12 mouse cellular contexts compared by ENCODE assay signal in the genomic region with DNA sequence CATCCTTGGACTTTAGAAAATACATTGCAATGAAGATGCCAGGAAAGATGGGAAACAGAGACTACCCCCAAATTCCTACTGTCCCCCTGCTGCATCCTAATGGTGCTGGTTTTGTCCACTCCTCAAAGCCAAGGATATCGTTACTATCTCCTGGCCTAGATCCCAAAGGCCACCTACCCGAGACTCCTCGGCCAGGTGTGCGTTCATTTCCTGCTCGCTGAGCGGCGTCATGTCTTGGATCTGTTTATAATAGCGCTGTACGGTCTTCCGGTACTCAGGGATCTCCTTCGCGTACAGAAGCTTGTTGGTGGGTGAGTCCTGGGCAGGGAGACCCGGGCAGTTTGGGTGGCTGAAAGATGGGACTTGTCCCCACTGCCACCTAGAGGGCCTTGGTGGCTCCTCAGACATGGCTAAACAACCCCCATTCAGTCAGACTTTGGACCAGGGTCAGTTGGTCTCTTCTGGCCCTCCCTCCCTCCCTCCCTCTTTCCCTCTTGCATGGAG. TPM values are rescaled to one million over a fixed set of nuclear protein-coding genes. Genes with fewer than 3 reads are reported as not detected.
DNase-seq lines count a peak whose midpoint lies in the region; ATAC-seq and TF ChIP-seq lines count a peak whose summit lies in the region.
"Had no signal": no experiment of that assay in that cellular context is flagged by ENCODE, and none has a peak within 500 bp of the region (broad histone marks: within the 10 kb centered on the region; RNA-seq: fewer than 3 reads in every experiment).

No protein-coding gene starts in this region.

- H3K27me3 ChIP-seq in kidney, adult 2 months (replicated peaks; ENCODE audit: control insufficient read depth, insufficient read depth, low read length), result no peaks in the 10 kb centered on the region
- no peaks in the 10 kb centered on the region for H3K27me3 ChIP-seq in CH12.LX (replicated peaks)
- no peaks in the 10 kb centered on the region for H3K27me3 ChIP-seq in forebrain, postnatal 0 days (ENCODE audit: insufficient read depth, low read length)

- H3K4me1 ChIP-seq in kidney, adult 2 months (ENCODE audit: control insufficient read depth, insufficient read depth, low read length), result peaks cover 18% of the 10 kb centered on the region
- H3K4me1 ChIP-seq in CH12.LX (ENCODE audit: control insufficient read depth in 1 of 2, insufficient read depth in 2 of 2), result peaks cover 13 to 59% of the 10 kb centered on the region in 2 experiments
- peaks cover 20% of the 10 kb centered on the region; the same call in 1 of the 2 replicates for H3K4me1 ChIP-seq in forebrain, postnatal 0 days (ENCODE audit: insufficient read depth)

- 56% methylated on average over 13 of the region's 13 CpGs for WGBS in kidney, adult 2 months
- 74% methylated on average over 13 of the region's 13 CpGs for WGBS in forebrain, postnatal 0 days

- no peak; the same call in 1 of the 2 replicates for ATAC-seq in forebrain, postnatal 0 days

- DNase-seq in cerebellum, adult 9-10 months, result peak; percentile 65
- DNase-seq in cerebellum, postnatal 36 days, result no peak
- DNase-seq in kidney, adult 2 months, result no peak
- no peak for DNase-seq in kidney, postnatal 14 days
- DNase-seq in CH12.LX (ENCODE audit: extremely low read depth), result no peak
- no peak for DNase-seq in forebrain, postnatal 0 days
- no peak for DNase-seq in frontal cortex, postnatal 10 days (ENCODE audit: low spot score in 2 of 2)
- DNase-seq in layer of hippocampus, postnatal 25 days (ENCODE audit: extremely low spot score in 1 of 2, low spot score in 1 of 2), result no peak
- DNase-seq: right cerebral cortex, adult 18-20 months had no signal

- H3K4me2 ChIP-seq in CH12.LX (ENCODE audit: insufficient read depth, low read depth, poor library complexity, severe bottlenecking), result no peak overlapping the region
- H3K4me2 ChIP-seq in forebrain, postnatal 0 days (ENCODE audit: low read depth), result no peak overlapping the region

- peak overlapping the region; percentile 12; the same call in 1 of the 2 replicates for H3K4me3 ChIP-seq in kidney, adult 2 months (ENCODE audit: insufficient read depth, low read depth, low read length)
- H3K4me3 ChIP-seq in CH12.LX (replicated peaks in 1 of 3; ENCODE audit: low read depth in 2 of 3, low read length in 2 of 3, poor library complexity in 1 of 3), result no peak overlapping the region
- no peak overlapping the region for H3K4me3 ChIP-seq in forebrain, postnatal 0 days (ENCODE audit: low read depth, low read length)

- TF ChIP-seq CTCF in kidney, adult 2 months (conservative IDR thresholded peaks at IDR 0.05; ENCODE audit: insufficient read depth, insufficient read length, low read depth, low read length), result peak; percentile 31; the same call in 1 of the 2 replicates
- peak in 1 of 2 experiments; percentile 45; a peak in 2 of 4 replicates for TF ChIP-seq CTCF in CH12.LX (conservative IDR thresholded peaks at IDR 0.05 in 1 of 2, IDR thresholded peaks at IDR 0.05 in 1 of 2; ENCODE audit: low read depth in 2 of 2, low read length in 2 of 2)
- TF ChIP-seq CTCF in forebrain, postnatal 0 days (IDR thresholded peaks at IDR 0.05; ENCODE audit: low read depth), result peak; percentile 38

- TF ChIP-seq POLR2A in kidney, adult 2 months (IDR thresholded peaks at IDR 0.05; ENCODE audit: low read depth, low read length), result no peak
- TF ChIP-seq POLR2A in CH12.LX (IDR thresholded peaks at IDR 0.05; ENCODE audit: low read depth, low read length), result no peak

- peaks cover 3% of the 10 kb centered on the region for H3K9me3 ChIP-seq in CH12.LX (replicated peaks; ENCODE audit: low read length)
- H3K9me3 ChIP-seq in forebrain, postnatal 0 days (ENCODE audit: low read length), result 0 out of 2 replicates have a peak, but pooled peaks cover 2% of the 10 kb centered on the region

- TF ChIP-seq EP300 in CH12.LX (IDR thresholded peaks at IDR 0.05; ENCODE audit: low read length), result no peak

- H3K9ac ChIP-seq in CH12.LX (ENCODE audit: insufficient read depth, low read depth), result no peak overlapping the region
- no peak overlapping the region for H3K9ac ChIP-seq in forebrain, postnatal 0 days

- peak; percentile 43 for TF ChIP-seq RAD21 in CH12.LX (IDR thresholded peaks at IDR 0.05; ENCODE audit: low read depth, low read length)

- peak overlapping the region; percentile 24; the same call in 1 of the 2 replicates for H3K27ac ChIP-seq in kidney, adult 2 months (ENCODE audit: insufficient read depth, low read depth, low read length)
- H3K27ac ChIP-seq in CH12.LX (ENCODE audit: insufficient read depth, low read depth), result no peak overlapping the region
- no peak overlapping the region for H3K27ac ChIP-seq in forebrain, postnatal 0 days (ENCODE audit: low read depth, low read length)
- H3K27ac ChIP-seq: macrophage had no signal

- in situ Hi-C loops in CH12.LX (cut with MboI; ENCODE audit: low pct_ligation_motif_present, low pct_unique_long_range_greater_than_20kb, low sequenced_read_pairs), result no loop called here

- dilution Hi-C loops in CH12.LX (cut with MboI; ENCODE audit: extremely low pct_ligation_motif_present, extremely low pct_unique_long_range_greater_than_20kb, low sequenced_read_pairs), result no loop called here

- H3K79me2 ChIP-seq in CH12.LX (replicated peaks; ENCODE audit: control insufficient read depth, extremely low read depth, insufficient read depth, poor library complexity, severe bottlenecking), result no peaks in the 10 kb centered on the region

- no peaks in the 10 kb centered on the region for H3K36me3 ChIP-seq in kidney, adult 2 months (ENCODE audit: control insufficient read depth, insufficient read depth, low read length)
- peaks cover 66 to 85% of the 10 kb centered on the region in 2 experiments for H3K36me3 ChIP-seq in CH12.LX (replicated peaks in 1 of 2; ENCODE audit: control insufficient read depth in 1 of 2, insufficient read depth in 1 of 2, low read length in 1 of 2)
- peaks cover 7% of the 10 kb centered on the region; the same call in 1 of the 2 replicates for H3K36me3 ChIP-seq in forebrain, postnatal 0 days (ENCODE audit: insufficient read depth)

TF ChIP-seq in CH12.LX, 34 proteins besides CTCF, POLR2A, EP300 and RAD21:
- no peak for TF ChIP-seq GABPA (IDR thresholded peaks at IDR 0.05; ENCODE audit: insufficient replicate concordance, low read depth, low read length)
- peak; percentile 43 for TF ChIP-seq SMC3 (IDR thresholded peaks at IDR 0.05; ENCODE audit: low read depth, low read length)

RNA-seq across cellular contexts. Expression of gene H1foo, which starts 11.7 kb away (rescaled TPM):
- not detected in 2 replicates for polyA plus RNA-seq in kidney, adult 2 months (2012; rRNA removed)
- total RNA-seq in CH12.LX (2012; rRNA removed) (0.89 and 1.3 TPM in 2 replicates), CH12.LX (2014; rRNA removed) (0.77 and 0.90 TPM in 2 replicates)
- 1.0 and 1.4 TPM in 2 replicates for polyA plus RNA-seq in CH12.LX (2012; ENCODE audit: insufficient read length, low read depth)
- total RNA-seq in forebrain, postnatal 0 days (2014; rRNA removed), result not detected in 2 replicates
- not detected in 2 replicates for polyA plus RNA-seq in forebrain, postnatal 0 days (2015; fragmentation: Nextera tagmentation; extraction: Ambion mirVana)
- not detected for total RNA-seq in layer of hippocampus, postnatal 25 days (2021)
- total RNA-seq: adrenal gland, postnatal 10 days; left cerebral cortex, postnatal 14 days had no signal
- polyA plus RNA-seq: macrophage had no signal

RNA-seq across cellular contexts. Expression of gene Rho, which starts 24.9 kb away (rescaled TPM):
- polyA plus RNA-seq in kidney, adult 2 months (2012; rRNA removed), result 0.66 and 0.96 TPM in 2 replicates
- total RNA-seq in CH12.LX (2012; rRNA removed), result 0.04 and 0.17 TPM in 2 replicates
- 0.04 TPM in 1 of 2 replicates, not detected in the other for total RNA-seq in CH12.LX (2014; rRNA removed)
- not detected in 2 replicates for polyA plus RNA-seq in CH12.LX (2012; ENCODE audit: insufficient read length, low read depth)
- total RNA-seq in forebrain, postnatal 0 days (2014; rRNA removed), result 0.23 and 0.57 TPM in 2 replicates
- 0.08 TPM in 1 of 2 replicates, not detected in the other for polyA plus RNA-seq in forebrain, postnatal 0 days (2015; fragmentation: Nextera tagmentation; extraction: Ambion mirVana)
- total RNA-seq in layer of hippocampus, postnatal 25 days (2021), result under 1 TPM; 0.49 to 0.59 TPM
- polyA plus RNA-seq: macrophage had no signal

RNA-seq across cellular contexts. Expression of gene Plxnd1, which starts 38.3 kb away (rescaled TPM):
- 54.2 and 60.2 TPM in 2 replicates for polyA plus RNA-seq in kidney, adult 2 months (2012; rRNA removed)
- total RNA-seq in CH12.LX (2012; rRNA removed), result 69.2 and 73.8 TPM in 2 replicates
- 20.4 and 27.7 TPM in 2 replicates for total RNA-seq in CH12.LX (2014; rRNA removed)
- polyA plus RNA-seq in CH12.LX (2012; ENCODE audit: insufficient read length, low read depth), result 49.3 and 63.2 TPM in 2 replicates
- total RNA-seq in forebrain, postnatal 0 days (2014; rRNA removed), result 44.1 and 63.3 TPM in 2 replicates
- polyA plus RNA-seq in forebrain, postnatal 0 days (2015; fragmentation: Nextera tagmentation; extraction: Ambion mirVana), result 16.9 and 17.6 TPM in 2 replicates
- total RNA-seq in layer of hippocampus, postnatal 25 days (2021), result 10 to 100 TPM; 17.8 to 24.5 TPM
